Mouse (Mus musculus) bone marrow, adult 2 months (tissue): ENCODE data around the gene Pdzd8. TPM values are rescaled to one million over a fixed set of nuclear protein-coding genes. Genes with fewer than 3 reads are reported as not detected.

Experiments
- H3K27ac ChIP-seq: fragments of 200-500 bp; 2 replicates; pipeline ENCODE4 v1.5.1; 2012; ENCODE audit warnings: low read depth, mild to moderate bottlenecking, control low read depth, inconsistent platforms, low read length; ENCODE audit not compliant: control insufficient read depth, poor library complexity, insufficient read depth
- H3K4me1 ChIP-seq: fragments of 200-500 bp; 2 replicates; pipeline ENCODE4 v1.6.1; 2011; ENCODE audit warnings: low read length; ENCODE audit not compliant: control insufficient read depth, insufficient read depth
- H3K4me3 ChIP-seq: fragments of 200-500 bp; replicated peaks from 2 replicates; pipeline ENCODE3; 2011; ENCODE audit warnings: mild to moderate bottlenecking, low read depth, low read length, control low read depth; ENCODE audit not compliant: control insufficient read depth
- CTCF ChIP-seq: fragments of 200-500 bp; IDR thresholded peaks from 2 replicates; pipeline ENCODE4 v1.5.1; 2011; ENCODE audit warnings: low read length, control low read depth; ENCODE audit not compliant: control insufficient read depth, insufficient read depth
- POLR2A ChIP-seq: fragments of 200-500 bp; IDR thresholded peaks from 2 replicates; pipeline ENCODE4 v1.6.1; 2011; ENCODE audit warnings: low read depth, mild to moderate bottlenecking, control low read depth, low read length, borderline replicate concordance; ENCODE audit not compliant: control insufficient read depth
- WGBS: fragments of 180-500 bp; shearing (Covaris S2); methylation state at CpG from one replicate; pipeline ENCODE4 v1.1.7; 2018; 5-methylcytosine and 5-hydroxymethylcytosine counted together
- polyA plus RNA-seq: library from polyadenylated mRNA; stranded (reverse); fragments of >200 nt; gene quantifications from 2 replicates; pipeline ENCODE4 v1.2.4, GENCODE M21; 2011; ENCODE audit warnings: low replicate concordance; ENCODE audit not compliant: missing spikeins, insufficient read depth, insufficient read length

Gene Pdzd8
- polyA plus RNA-seq, 1 experiment = 13.6 TPM

GRCm38 (mm10) chr19:59260718-59261442 lies 84.7 kb downstream of the Pdzd8 start, which contains the start of gene Slc18a2:
Gene Slc18a2, plus strand, starts transcription at chr19:59260896.
- WGBS = under 1% methylated on average over 55 of the region's 55 CpGs
- TF ChIP-seq CTCF (no peak), POLR2A (no peak)

GRCm38 (mm10) chr19:59259633-59260032 lies 85.9 kb downstream of the Pdzd8 start:
- 76% methylated on average over 5 of the region's 5 CpGs for WGBS

More at GRCm38 (mm10) chr19:59260718-59261442, 84.7 kb downstream of the Pdzd8 start, which contains the start of gene Slc18a2:
- peak within 1 kb of the TSS; percentile 41 for H3K4me3 ChIP-seq
- no peak within 1 kb of the TSS; the same call in 1 of the 2 replicates for H3K27ac ChIP-seq
- peaks cover 3% of the 10 kb centered on the region; the same call in 1 of the 2 replicates for H3K4me1 ChIP-seq

GRCm38 (mm10) chr19:59252651-59253050 lies 92.9 kb downstream of the Pdzd8 start:
- 8% methylated on average over 2 of the region's 2 CpGs for WGBS
- Histone ChIP-seq H3K4me3 (no peak overlapping the region), H3K4me1 (peaks cover 9% of the 10 kb centered on the region), H3K27ac (no peak overlapping the region)
- TF ChIP-seq CTCF (no peak), POLR2A (no peak)

More at GRCm38 (mm10) chr19:59259633-59260032, 85.9 kb downstream of the Pdzd8 start:
- no peak overlapping the region for H3K27ac ChIP-seq
- no peak overlapping the region for H3K4me3 ChIP-seq
- TF ChIP-seq POLR2A (no peak), CTCF (no peak)
- peaks cover 3% of the 10 kb centered on the region; the same call in 1 of the 2 replicates for H3K4me1 ChIP-seq

GRCm38 (mm10) chr19:59248553-59249286 lies 96.9 kb downstream of the Pdzd8 start:
- no peak for TF ChIP-seq POLR2A
- no peak for TF ChIP-seq CTCF
- Histone ChIP-seq H3K4me1 (peaks cover 9% of the 10 kb centered on the region), H3K27ac (peak overlapping the region; percentile 45), H3K4me3 (no peak overlapping the region)
- WGBS = 18% methylated on average over 11 of the region's 11 CpGs

- peaks cover 9% of the 10 kb centered on the region for H3K4me1 ChIP-seq
- TF ChIP-seq POLR2A (no peak), CTCF (no peak)
- 49% methylated on average over 4 of the region's 4 CpGs for WGBS
- H3K27ac ChIP-seq = no peak overlapping the region; the same call in 1 of the 2 replicates
- no peak overlapping the region for H3K4me3 ChIP-seq
These were observed 97.4 kb downstream of the Pdzd8 start for GRCm38 (mm10) chr19:59248144-59248543.

Other genes with a start within 250 kb of the Pdzd8 start
- gene Vax1, start 175.7 kb downstream of the Pdzd8 start, polyA plus RNA-seq = not detected in 2 replicates
- not detected in 2 replicates for gene Kcnk18, start 126.6 kb downstream of the Pdzd8 start, polyA plus RNA-seq
- gene Slc18a2, start 84.9 kb downstream of the Pdzd8 start, polyA plus RNA-seq = 3.7 and 4.7 TPM in 2 replicates
- 1,301 and 2,446 TPM in 2 replicates for gene Rps12-ps3, start 23.5 kb downstream of the Pdzd8 start, polyA plus RNA-seq
- gene Emx2, start 112.6 kb upstream of the Pdzd8 start, polyA plus RNA-seq = not detected in 2 replicates